Mouse (Mus musculus): ENCODE results near the gene Brd3. TPM values are rescaled to one million over a fixed set of nuclear protein-coding genes. Genes with fewer than 3 reads are reported as not detected.

The Brd3 gene
- total and polyA plus RNA-seq, 3 experiments = 10.7 to 46.9 (median 38.7) TPM

- peak; percentile 88 for DNase-seq (ENCODE audit: low read depth, low spot score)
- Histone ChIP-seq H3K9me3 (replicated peaks; ENCODE audit: insufficient read depth, low read length) (no peaks in the 10 kb centered on the region), H3K27me3 (ENCODE audit: control insufficient read depth in 1 of 2, insufficient read depth in 2 of 2, low read length in 2 of 2) (no peaks in the 10 kb centered on the region)
Measured at GRCm38 (mm10) chr2:27428071-27428470, 79.4 kb downstream of the Brd3 start.

GRCm38 (mm10) chr2:27426855-27427457 is 80.5 kb downstream of the Brd3 start, which contains the start of gene Vav2:
TSS of gene Vav2 (minus strand) at chr2:27427033.
- peak within 1 kb of the TSS; percentile 67 to 88 for H3K4me3 ChIP-seq (ENCODE audit: control insufficient read depth in 1 of 2, insufficient read depth in 1 of 2, low read depth in 2 of 2, low read length in 2 of 2)
- peaks cover 0 to 4% of the 10 kb centered on the region in 2 experiments; a peak in 1 of 4 replicates for H3K36me3 ChIP-seq (ENCODE audit: control insufficient read depth in 1 of 2, insufficient read depth in 2 of 2, low read length in 2 of 2)
- no peaks in the 10 kb centered on the region for H3K27me3 ChIP-seq (ENCODE audit: control insufficient read depth in 1 of 2, insufficient read depth in 2 of 2, low read length in 2 of 2)
- H3K9me3 ChIP-seq (replicated peaks; ENCODE audit: insufficient read depth, low read length) = no peaks in the 10 kb centered on the region
- peak; percentile 95 for DNase-seq (ENCODE audit: low read depth, low spot score)
- H3K9ac ChIP-seq (ENCODE audit: control insufficient read depth, low read depth, low read length, poor library complexity, severe bottlenecking) = peak within 1 kb of the TSS; percentile 87
- peaks cover 2 to 3% of the 10 kb centered on the region in 2 experiments; a peak in 3 of 4 replicates for H3K4me1 ChIP-seq (ENCODE audit: control insufficient read depth in 1 of 2, insufficient read depth in 2 of 2, low read length in 2 of 2)
- H3K79me2 ChIP-seq (ENCODE audit: control insufficient read depth, insufficient read depth, low read length, poor library complexity) = peaks cover 15% of the 10 kb centered on the region
- peak within 1 kb of the TSS; percentile 5; the same call in 1 of the 2 replicates for H3K27ac ChIP-seq (ENCODE audit: control insufficient read depth, low read depth, low read length)
- TF ChIP-seq RCOR1 (IDR thresholded peaks at IDR 0.05; ENCODE audit: low read depth, low read length) (no peak), USF1 (IDR thresholded peaks at IDR 0.05; ENCODE audit: low read depth, low read length) (peak; percentile 46), EP300 (IDR thresholded peaks at IDR 0.05; ENCODE audit: low read depth in 1 of 2, low read length in 2 of 2) (no peak), ETS1 (IDR thresholded peaks at IDR 0.05; ENCODE audit: low read depth, low read length) (no peak), CHD2 (IDR thresholded peaks at IDR 0.05; ENCODE audit: low read length) (no peak), MAZ (IDR thresholded peaks at IDR 0.05; ENCODE audit: low read depth, low read length) (peak; percentile 77; the same call in 1 of the 2 replicates), KAT2A (conservative IDR thresholded peaks at IDR 0.05; ENCODE audit: low read depth, low read length) (no peak), MXI1 (IDR thresholded peaks at IDR 0.05; ENCODE audit: low read depth, low read length) (peak; percentile 99), MYC (IDR thresholded peaks at IDR 0.05; ENCODE audit: low read depth, low read length) (peak; percentile 75; the same call in 1 of the 2 replicates), UBTF (IDR thresholded peaks at IDR 0.05; ENCODE audit: borderline replicate concordance, insufficient read depth, low read depth, low read length) (no peak), E2F4 (IDR thresholded peaks at IDR 0.05; ENCODE audit: borderline replicate concordance, low read depth, low read length) (no peak), NELFE (IDR thresholded peaks at IDR 0.05; ENCODE audit: low read depth, low read length) (peak; percentile 49), SIN3A (IDR thresholded peaks at IDR 0.05; ENCODE audit: low read length) (peak; percentile 86), ZMIZ1 (IDR thresholded peaks at IDR 0.05; ENCODE audit: low read depth, low read length) (no peak), GABPA (IDR thresholded peaks at IDR 0.05; ENCODE audit: low read depth, low read length) (no peak), JUND (IDR thresholded peaks at IDR 0.05; ENCODE audit: low read depth, low read length) (no peak), CHD1 (IDR thresholded peaks at IDR 0.05; ENCODE audit: low read depth, low read length) (no peak), MAX (IDR thresholded peaks at IDR 0.05; ENCODE audit: low read length) (peak; percentile 91), POLR2AphosphoS2 (IDR thresholded peaks at IDR 0.05; ENCODE audit: low read length) (no peak), ZNF384 (IDR thresholded peaks at IDR 0.05; ENCODE audit: low read depth, low read length) (no peak), TAL1 (IDR thresholded peaks at IDR 0.05; ENCODE audit: low read length) (no peak), NRF1 (IDR thresholded peaks at IDR 0.05; ENCODE audit: insufficient read depth, low read depth, low read length, poor library complexity, severe bottlenecking) (0 out of 2 replicates have a peak, but pooled peaks have one; percentile 27), POLR2A (IDR thresholded peaks at IDR 0.05; ENCODE audit: control insufficient read depth in 1 of 2, insufficient read depth in 1 of 2, low read depth in 1 of 2, low read length in 2 of 2, poor library complexity in 1 of 2) (peak in 1 of 2 experiments; percentile 68; a peak in 1 of 4 replicates), GATA1 (IDR thresholded peaks at IDR 0.05; ENCODE audit: low read depth, low read length) (no peak), HCFC1 (IDR thresholded peaks at IDR 0.05; ENCODE audit: low read depth, low read length) (0 out of 2 replicates have a peak, but pooled peaks have one; percentile 28)

More at GRCm38 (mm10) chr2:27428071-27428470, 79.4 kb downstream of the Brd3 start:
- Histone ChIP-seq H3K36me3 (ENCODE audit: control insufficient read depth in 1 of 2, insufficient read depth in 2 of 2, low read length in 2 of 2) (peaks cover 0 to 4% of the 10 kb centered on the region in 2 experiments; a peak in 1 of 4 replicates), H3K9ac (ENCODE audit: control insufficient read depth, low read depth, low read length, poor library complexity, severe bottlenecking) (no peak overlapping the region), H3K4me3 (ENCODE audit: control insufficient read depth in 1 of 2, insufficient read depth in 1 of 2, low read depth in 2 of 2, low read length in 2 of 2) (no peak overlapping the region), H3K79me2 (ENCODE audit: control insufficient read depth, insufficient read depth, low read length, poor library complexity) (peaks cover 14% of the 10 kb centered on the region), H3K27ac (ENCODE audit: control insufficient read depth, low read depth, low read length) (no peak overlapping the region), H3K4me1 (ENCODE audit: control insufficient read depth in 1 of 2, insufficient read depth in 2 of 2, low read length in 2 of 2) (peaks cover 2 to 3% of the 10 kb centered on the region in 2 experiments; a peak in 3 of 4 replicates)
- TF ChIP-seq ZC3H11A (IDR thresholded peaks at IDR 0.05; ENCODE audit: low read depth, low read length) (peak; percentile 100), SMC3 (IDR thresholded peaks at IDR 0.05; ENCODE audit: low read depth, low read length) (peak; percentile 100), TBP (IDR thresholded peaks at IDR 0.05; ENCODE audit: low read depth, low read length) (peak; percentile 52), CTCF (IDR thresholded peaks at IDR 0.05 in 2 of 3, conservative IDR thresholded peaks at IDR 0.05 in 1 of 3; ENCODE audit: control insufficient read depth in 1 of 3, insufficient read depth in 1 of 3, low read depth in 2 of 3, low read length in 3 of 3, poor library complexity in 1 of 3, severe bottlenecking in 1 of 3) (peak; percentile 97 to 99 (median 97)), ZMIZ1 (IDR thresholded peaks at IDR 0.05; ENCODE audit: low read depth, low read length) (no peak), CHD1 (IDR thresholded peaks at IDR 0.05; ENCODE audit: low read depth, low read length) (no peak), SIN3A (IDR thresholded peaks at IDR 0.05; ENCODE audit: low read length) (peak; percentile 77), MXI1 (IDR thresholded peaks at IDR 0.05; ENCODE audit: low read depth, low read length) (peak; percentile 77), MAFK (IDR thresholded peaks at IDR 0.05; ENCODE audit: borderline replicate concordance, low read depth, low read length) (no peak), ELF1 (IDR thresholded peaks at IDR 0.05; ENCODE audit: low read depth, low read length) (0 out of 2 replicates have a peak, but pooled peaks have one; percentile 31), ZNF384 (IDR thresholded peaks at IDR 0.05; ENCODE audit: low read depth, low read length) (0 out of 2 replicates have a peak, but pooled peaks have one; percentile 7), POLR2A (IDR thresholded peaks at IDR 0.05; ENCODE audit: control insufficient read depth in 1 of 2, insufficient read depth in 1 of 2, low read depth in 1 of 2, low read length in 2 of 2, poor library complexity in 1 of 2) (no peak), RAD21 (IDR thresholded peaks at IDR 0.05; ENCODE audit: low read depth, low read length) (peak; percentile 99), MAZ (IDR thresholded peaks at IDR 0.05; ENCODE audit: low read depth, low read length) (0 out of 2 replicates have a peak, but pooled peaks have one; percentile 35), HCFC1 (IDR thresholded peaks at IDR 0.05; ENCODE audit: low read depth, low read length) (0 out of 2 replicates have a peak, but pooled peaks have one; percentile 30)

Data from MEL (cell line).